Mouse (Mus musculus) stomach, embryonic 15.5 days (tissue): ENCODE data around the gene Tbc1d32. TPM values are rescaled to one million over a fixed set of nuclear protein-coding genes. Genes with fewer than 3 reads are reported as not detected.

Source experiments
- ATAC-seq: fragments of 200-750 bp; cut with Nextera tagmentation; 2 replicates; pipeline ENCODE4 v1.8.0; 2017; ENCODE audit warnings: low read depth, moderate number of reproducible peaks, moderate TSS enrichment; ENCODE audit not compliant: insufficient read depth, low FRiP score
- H3K27ac ChIP-seq: fragments of 300-500 bp; sonication (generic); 2 replicates; pipeline ENCODE4 v1.5.1; 2015; ENCODE audit warnings: mild to moderate bottlenecking, inconsistent platforms
- H3K27me3 ChIP-seq: fragments of 300-500 bp; sonication (generic); replicated peaks from 2 replicates; pipeline ENCODE4 v1.6.1; 2015; ENCODE audit warnings: inconsistent platforms
- H3K36me3 ChIP-seq: fragments of 300-500 bp; sonication (generic); 2 replicates; pipeline ENCODE4 v1.6.1; 2015; ENCODE audit warnings: inconsistent platforms
- H3K4me1 ChIP-seq: fragments of 300-500 bp; sonication (generic); 2 replicates; pipeline ENCODE4 v1.6.1; 2015; ENCODE audit warnings: inconsistent platforms
- H3K4me2 ChIP-seq: fragments of 300-500 bp; sonication (generic); 2 replicates; pipeline ENCODE4 v1.6.1; 2015; ENCODE audit warnings: mild to moderate bottlenecking, inconsistent platforms
- H3K4me3 ChIP-seq: fragments of 300-500 bp; sonication (generic); replicated peaks from 2 replicates; pipeline ENCODE4 v1.5.1; 2015; ENCODE audit warnings: inconsistent platforms
- H3K9ac ChIP-seq: fragments of 300-500 bp; sonication (generic); 2 replicates; pipeline ENCODE4 v1.6.1; 2015; ENCODE audit warnings: inconsistent platforms
- H3K9me3 ChIP-seq: fragments of 300-500 bp; sonication (generic); 2 replicates; pipeline ENCODE4 v1.6.1; 2016; ENCODE audit warnings: inconsistent platforms
- WGBS: fragments of 180-500 bp; shearing (Covaris S2); methylation state at CpG from one replicate; pipeline ENCODE4 v1.1.7; 2015; 5-methylcytosine and 5-hydroxymethylcytosine counted together
- polyA plus RNA-seq: library from polyadenylated mRNA; unstranded; fragments of >200 nt; fragmentation: Nextera tagmentation; extraction: Ambion mirVana; gene quantifications from 2 replicates; pipeline ENCODE4 v1.2.1, GENCODE M21; 2015

Tbc1d32 gene
- polyA plus RNA-seq, 1 experiment from 2014 or later = 3.0 TPM

GRCm38 (mm10) chr10:55978001-55978400 lies 250.5 kb downstream of the Tbc1d32 start:
- H3K9ac ChIP-seq = no peak overlapping the region
- H3K4me3 ChIP-seq = no peak overlapping the region
- no peak overlapping the region for H3K27ac ChIP-seq
- ATAC-seq = no peak
- H3K4me1 ChIP-seq = no peaks in the 10 kb centered on the region
- H3K27me3 ChIP-seq = no peaks in the 10 kb centered on the region
- H3K36me3 ChIP-seq = no peaks in the 10 kb centered on the region
- WGBS = 75% methylated on average over 7 of the region's 7 CpGs
- no peaks in the 10 kb centered on the region for H3K9me3 ChIP-seq
- no peak overlapping the region for H3K4me2 ChIP-seq

Other genes with a start within 250 kb of the Tbc1d32 start
- gene Msl3l2, start 121.8 kb downstream of the Tbc1d32 start, polyA plus RNA-seq = 4.8 and 5.6 TPM in 2 replicates
- 63.6 and 77.9 TPM in 2 replicates for gene Gja1, start 148.6 kb upstream of the Tbc1d32 start, polyA plus RNA-seq